Mouse (Mus musculus) mesoderm, embryonic 11.5 days (tissue): ENCODE data around the gene Mrps6.
"Not testable (repeated sequence)": the region's sequence is repeated elsewhere in the genome, so short reads cannot be mapped to it uniquely, and the experiment has no call there.

ENCODE experiments used
- DNase-seq: peaks from one replicate; pipeline ENCODE4 v3.0.0-alpha.2; 2012; ENCODE audit warnings: low read depth, low spot score

The Mrps6 gene

GRCm38 (mm10) chr16:92062832-92063231 lies 4.8 kb downstream of the Mrps6 start:
- no peak for DNase-seq

- no peak for DNase-seq
Measured at GRCm38 (mm10) chr16:92064801-92065200, 6.7 kb downstream of the Mrps6 start.

- no peak for DNase-seq
Measured at GRCm38 (mm10) chr16:92070338-92070737, 12.3 kb downstream of the Mrps6 start.

GRCm38 (mm10) chr16:92076797-92077196 lies 18.7 kb downstream of the Mrps6 start:
- no peak for DNase-seq

GRCm38 (mm10) chr16:92083771-92084453 lies 25.8 kb downstream of the Mrps6 start:
- DNase-seq = no peak

GRCm38 (mm10) chr16:92089225-92089624 lies 31.2 kb downstream of the Mrps6 start:
- DNase-seq = no peak

GRCm38 (mm10) chr16:92091876-92092275 lies 33.8 kb downstream of the Mrps6 start:
- DNase-seq = no peak

- DNase-seq = no peak
Measured at GRCm38 (mm10) chr16:92098351-92099051, 40.4 kb downstream of the Mrps6 start.

GRCm38 (mm10) chr16:92099598-92099997 lies 41.5 kb downstream of the Mrps6 start:
- no peak for DNase-seq

- DNase-seq = no peak
Measured at GRCm38 (mm10) chr16:92100111-92100510, 42.0 kb downstream of the Mrps6 start.

GRCm38 (mm10) chr16:92102115-92102514 lies 44.0 kb downstream of the Mrps6 start:
- peak; percentile 10 for DNase-seq

GRCm38 (mm10) chr16:92102931-92103330 lies 44.9 kb downstream of the Mrps6 start:
- DNase-seq = not testable (repeated sequence)

GRCm38 (mm10) chr16:92103572-92104331 lies 45.7 kb downstream of the Mrps6 start:
- DNase-seq = peak; percentile 16

GRCm38 (mm10) chr16:92104332-92104590 lies 46.2 kb downstream of the Mrps6 start:
- no peak for DNase-seq

GRCm38 (mm10) chr16:92104951-92105350 lies 46.9 kb downstream of the Mrps6 start:
- DNase-seq = no peak

GRCm38 (mm10) chr16:92105631-92106030 lies 47.6 kb downstream of the Mrps6 start:
- no peak for DNase-seq

- no peak for DNase-seq
Measured at GRCm38 (mm10) chr16:92107346-92107745, 49.3 kb downstream of the Mrps6 start.

- no peak for DNase-seq
Measured at GRCm38 (mm10) chr16:92114706-92115241, 56.7 kb downstream of the Mrps6 start.

GRCm38 (mm10) chr16:92115611-92116421 lies 57.7 kb downstream of the Mrps6 start:
- peak; percentile 29 for DNase-seq

- DNase-seq = no peak
Measured at GRCm38 (mm10) chr16:92117337-92118209, 59.5 kb downstream of the Mrps6 start.
